Mouse (Mus musculus): Measurements from ENCODE around the gene Fcgr1.
"Not testable (repeated sequence)": the region's sequence is repeated elsewhere in the genome, so short reads cannot be mapped to it uniquely, and the experiment has no call there.

Gene Fcgr1

DNA sequence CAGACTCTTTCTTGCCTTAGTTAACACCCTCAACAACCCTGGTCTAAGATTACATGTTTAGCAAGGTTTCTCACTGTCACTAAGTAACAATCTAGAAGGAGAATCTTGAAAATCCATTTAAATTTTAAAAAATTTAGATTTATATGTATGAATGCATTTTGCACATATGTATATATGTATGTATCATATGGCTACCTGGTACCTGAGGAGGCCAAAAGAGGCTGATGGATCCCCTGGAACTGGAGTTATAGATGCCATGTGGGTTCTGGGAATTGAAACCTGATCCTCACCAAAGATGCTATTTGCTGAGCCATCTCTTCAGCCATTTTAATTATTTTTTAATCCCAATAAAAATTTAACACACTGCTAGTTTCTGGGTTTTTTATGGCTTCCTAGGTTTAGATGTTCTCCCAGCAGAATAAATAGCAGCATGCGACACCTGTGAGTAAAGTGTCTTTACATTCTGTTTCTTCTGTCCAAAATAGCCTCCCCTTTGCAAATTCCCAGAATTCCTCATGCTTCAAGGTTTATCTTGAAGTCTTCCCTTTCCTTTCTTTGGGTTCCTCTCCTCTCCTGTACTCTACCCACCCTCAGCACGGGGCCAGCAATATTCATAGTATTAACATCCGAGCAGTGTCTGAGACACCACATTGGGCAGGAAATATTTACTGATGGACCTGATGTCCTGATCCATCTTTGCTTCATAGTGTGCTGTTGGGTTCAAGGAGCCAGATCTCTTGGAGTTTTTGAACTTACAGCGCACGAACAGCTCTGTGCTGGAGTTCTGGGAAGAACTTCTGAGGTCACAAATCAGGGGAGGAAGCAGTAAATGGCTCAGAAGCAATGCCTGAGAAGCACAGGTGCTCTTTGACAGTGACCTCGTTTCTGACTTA is 45.4 kb downstream of the Fcgr1 start:
- no peak for DNase-seq (ENCODE audit: low spot score in 2 of 2)

- no peak for DNase-seq (ENCODE audit: low spot score in 2 of 2)
Observed at GRCm38 (mm10) chr3:96247356-96248140, 46.2 kb downstream of the Fcgr1 start.

GRCm38 (mm10) chr3:96246427-96246856 is 47.3 kb downstream of the Fcgr1 start, which contains the start of gene Hist2h3c1:
TSS of gene Hist2h3c1 (plus strand) at chr3:96246685.
- DNase-seq (ENCODE audit: low spot score in 2 of 2), result not testable (repeated sequence)

DNA sequence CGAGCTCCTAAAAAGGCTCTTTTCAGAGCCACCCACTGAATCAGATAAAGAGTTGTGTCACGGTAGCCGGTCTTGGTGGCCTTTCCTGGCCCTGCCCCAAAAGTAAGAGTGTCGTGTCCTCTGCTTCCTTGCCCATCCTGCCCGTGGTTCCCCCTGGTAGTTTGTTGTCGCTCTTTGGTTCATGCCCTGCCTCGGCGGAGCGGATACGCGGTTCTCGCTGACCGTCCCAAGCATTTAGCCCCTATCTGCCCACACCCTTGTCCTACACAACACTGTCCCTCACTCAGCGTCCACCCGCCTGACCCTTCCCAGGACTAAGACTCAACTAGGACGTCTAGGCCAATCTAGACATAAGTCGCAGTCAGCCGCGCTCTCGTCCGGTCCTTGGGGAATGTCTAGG is 47.8 kb downstream of the Fcgr1 start:
- DNase-seq (ENCODE audit: low spot score in 2 of 2), result not testable (repeated sequence)

DNA sequence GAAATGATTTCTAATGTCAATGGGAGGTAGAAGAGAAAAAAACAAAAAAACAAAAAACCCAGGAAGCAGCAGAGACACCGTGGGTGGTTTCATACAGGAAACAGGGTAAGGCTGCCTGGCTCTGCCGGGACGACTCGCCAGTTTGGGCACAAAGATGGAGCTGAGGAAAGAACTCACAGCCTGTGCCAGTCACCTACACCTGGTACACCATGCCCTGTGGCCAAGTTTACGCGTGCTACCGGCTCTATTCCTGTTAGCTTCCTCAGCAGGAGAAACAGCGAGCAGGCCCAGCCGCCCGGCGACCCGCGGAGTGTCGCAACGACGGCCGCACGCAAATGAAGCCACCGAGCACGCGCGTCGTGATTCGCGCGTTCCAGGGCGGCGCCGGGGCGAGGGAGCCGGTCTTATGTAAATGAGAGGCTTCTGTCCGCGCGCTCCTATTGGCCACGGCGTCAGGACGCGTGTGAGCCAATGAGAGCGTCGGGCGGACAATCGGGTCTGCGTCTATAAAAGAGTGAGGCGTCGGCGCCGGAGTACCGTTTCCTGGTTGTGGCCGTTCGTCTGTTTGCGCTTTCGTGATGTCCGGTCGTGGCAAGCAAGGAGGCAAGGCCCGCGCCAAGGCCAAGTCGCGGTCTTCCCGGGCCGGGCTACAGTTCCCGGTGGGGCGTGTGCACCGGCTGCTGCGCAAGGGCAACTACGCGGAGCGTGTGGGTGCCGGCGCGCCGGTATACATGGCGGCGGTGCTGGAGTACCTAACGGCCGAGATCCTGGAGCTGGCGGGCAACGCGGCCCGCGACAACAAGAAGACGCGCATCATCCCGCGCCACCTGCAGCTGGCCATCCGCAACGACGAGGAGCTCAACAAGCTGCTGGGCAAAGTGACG is 48.5 kb downstream of the Fcgr1 start, which contains the start of gene Hist2h2aa1:
Hist2h2aa1 (plus strand) TSS at position 495 of the 884 bp plus-strand sequence.
- peak; percentile 88 to 91 for DNase-seq (ENCODE audit: low spot score in 2 of 2)

DNA sequence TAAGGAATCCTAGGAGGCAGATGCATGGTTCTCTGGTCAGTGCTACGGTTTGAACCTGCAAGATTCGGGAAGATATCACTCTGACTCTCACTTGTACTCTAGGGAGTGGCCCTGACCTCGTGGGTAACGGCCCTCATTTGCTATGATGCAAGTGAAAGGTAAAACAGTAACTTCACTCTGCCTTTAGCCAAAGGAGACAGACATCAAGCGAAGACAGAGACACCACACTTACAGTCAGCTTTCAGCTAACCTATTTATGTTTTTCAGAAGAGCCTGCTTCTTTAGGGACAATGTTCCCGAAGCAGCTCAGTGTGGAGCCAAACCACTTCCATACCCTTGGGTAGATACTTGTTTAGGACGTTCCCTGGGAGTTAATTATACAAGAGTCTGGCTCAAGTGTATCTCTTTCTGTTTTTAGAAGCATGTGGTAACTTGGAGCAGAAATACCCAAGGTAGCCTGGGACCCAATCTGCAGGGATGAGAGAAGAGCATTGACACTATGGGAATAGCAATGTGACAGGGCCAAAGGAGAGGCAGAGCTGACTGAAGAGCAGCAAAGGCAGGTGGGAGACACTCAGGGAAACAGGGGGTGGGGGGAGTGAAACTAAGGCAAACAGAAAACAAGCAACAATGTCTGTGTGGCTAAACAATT is 49.7 kb downstream of the Fcgr1 start:
- no peak for DNase-seq (ENCODE audit: low spot score in 2 of 2)

- no peak for DNase-seq (ENCODE audit: low spot score in 2 of 2)
Observed at GRCm38 (mm10) chr3:96240799-96241197, 53.0 kb downstream of the Fcgr1 start.

GRCm38 (mm10) chr3:96239949-96240798 is 53.6 kb downstream of the Fcgr1 start, which contains the start of gene Hist2h2aa2:
TSS of gene Hist2h2aa2 (minus strand) at chr3:96240276.
- peak; percentile 98 for DNase-seq (ENCODE audit: low spot score in 2 of 2)

GRCm38 (mm10) chr3:96238954-96239793 is 54.6 kb downstream of the Fcgr1 start, which contains the start of gene Hist2h3c2:
TSS of gene Hist2h3c2 (minus strand) at chr3:96239127.
- not testable (repeated sequence) for DNase-seq (ENCODE audit: low spot score in 2 of 2)

DNA sequence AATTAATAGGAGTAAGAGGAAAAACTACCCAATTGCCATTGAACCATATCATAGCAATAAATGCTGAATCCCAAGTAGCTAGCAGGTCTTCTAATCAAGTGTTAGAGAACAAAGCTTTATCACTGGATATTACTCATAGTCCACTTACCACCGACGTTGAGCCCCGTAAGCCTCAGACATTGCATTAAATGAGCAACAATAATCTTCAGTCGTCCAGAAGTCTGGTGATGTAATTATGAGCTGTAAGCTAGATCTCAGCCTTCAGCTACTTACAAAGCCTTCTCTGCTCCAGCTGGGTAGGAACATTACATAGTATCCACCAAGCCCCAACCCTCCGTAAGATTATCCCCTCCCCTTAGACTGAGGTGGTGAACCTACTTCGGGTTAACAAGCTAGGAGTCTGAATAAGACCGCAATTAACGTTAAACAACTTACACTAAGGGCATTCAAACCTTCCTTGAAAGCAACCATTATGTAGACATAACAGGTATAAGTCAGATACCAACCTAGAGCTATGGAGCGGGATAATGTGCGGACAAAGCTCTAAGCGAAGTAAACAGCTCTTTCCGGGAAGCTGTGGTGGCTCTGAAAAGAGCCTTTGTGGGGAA is 55.8 kb downstream of the Fcgr1 start:
- DNase-seq (ENCODE audit: low spot score in 2 of 2), result no peak

DNA sequence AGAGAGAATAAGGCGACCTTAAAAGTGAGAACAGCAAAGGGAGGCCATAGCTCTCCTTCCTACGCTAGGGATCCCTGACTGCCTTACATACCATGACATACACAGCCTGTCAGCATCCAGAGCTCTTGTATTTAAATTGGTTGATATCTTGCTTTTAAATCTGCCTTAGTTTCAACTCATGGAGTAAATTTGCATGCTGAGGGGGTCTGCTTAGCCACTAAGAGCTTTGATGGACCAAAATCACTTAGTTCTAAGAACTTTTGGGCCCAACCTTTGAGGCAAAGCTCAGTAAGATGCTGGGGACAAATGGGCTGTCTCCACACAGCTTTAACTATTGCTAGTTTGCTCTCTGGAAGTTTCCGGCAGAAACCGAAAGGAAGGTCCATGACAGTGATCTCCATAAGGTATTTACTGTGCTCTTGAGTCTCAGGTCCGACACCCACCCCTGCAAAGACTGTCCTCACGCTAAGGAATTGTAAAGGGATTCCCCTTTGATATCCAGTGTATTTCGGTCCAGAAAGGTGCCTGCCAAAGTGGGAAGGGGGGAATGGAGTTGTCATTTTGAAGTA is 56.4 kb downstream of the Fcgr1 start:
- no peak for DNase-seq (ENCODE audit: low spot score in 2 of 2)

DNA sequence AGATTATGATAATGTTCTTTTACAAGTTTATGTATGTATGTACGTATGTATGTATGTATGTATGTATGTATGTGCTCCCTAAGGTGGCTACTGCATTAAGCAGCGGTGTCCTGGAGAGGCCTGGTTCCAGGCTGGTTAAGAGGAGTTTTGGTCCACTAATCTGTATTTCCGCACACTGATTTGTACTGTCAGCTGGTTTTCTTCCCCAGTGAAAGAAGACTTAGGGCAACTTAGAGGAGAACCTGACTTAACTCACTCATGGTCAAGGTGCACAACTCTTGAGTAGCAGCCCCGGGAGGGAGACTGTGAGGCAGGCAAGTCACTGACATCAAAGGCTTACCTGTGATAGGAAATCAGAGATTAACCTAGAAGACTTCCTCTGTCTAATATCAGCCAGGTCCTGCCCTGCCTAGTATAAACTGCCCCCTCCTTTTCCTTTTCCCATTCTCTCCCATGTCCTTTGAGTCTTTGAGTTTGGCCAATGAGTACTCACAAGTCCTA is 56.9 kb downstream of the Fcgr1 start:
- no peak for DNase-seq (ENCODE audit: low spot score in 2 of 2)

DNA sequence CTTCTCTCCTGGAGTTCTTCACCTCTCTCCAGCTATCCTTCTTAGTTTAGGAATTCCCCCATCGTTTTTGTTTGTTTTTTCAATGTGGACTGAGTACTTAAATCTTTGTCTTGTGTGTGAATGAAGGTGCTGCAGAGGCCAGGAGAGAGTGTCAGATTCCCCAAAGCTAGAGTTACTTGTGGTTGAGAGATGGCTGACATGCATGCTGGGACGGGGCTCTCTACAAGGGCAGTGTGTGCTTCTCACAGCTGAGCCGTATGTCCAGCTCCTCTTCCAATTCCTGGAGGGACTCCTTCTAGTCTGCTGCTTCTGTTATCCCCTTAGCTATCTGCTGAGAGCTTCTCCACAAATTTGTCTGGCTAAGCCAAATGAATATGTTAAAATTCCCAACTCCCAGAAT is 57.9 kb downstream of the Fcgr1 start:
- no peak for DNase-seq (ENCODE audit: low spot score in 2 of 2)

DNA sequence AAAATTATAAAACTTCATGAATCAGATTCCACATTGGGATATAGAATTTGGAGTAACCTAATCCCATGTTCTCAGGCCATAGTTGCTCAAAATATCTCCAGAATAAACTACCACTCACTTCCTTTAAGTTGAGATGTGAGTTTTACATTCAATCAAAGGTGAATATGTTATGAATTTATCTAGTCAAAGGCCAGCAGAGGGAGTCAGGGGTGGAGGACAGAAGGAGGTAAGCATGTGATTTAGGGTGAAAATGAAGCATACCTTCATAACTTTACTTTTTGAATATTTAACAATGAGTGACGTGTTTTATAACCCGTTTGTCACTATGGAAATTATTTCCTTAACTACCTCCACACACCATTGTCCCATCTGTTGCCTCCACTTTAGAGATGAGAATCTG is 58.9 kb downstream of the Fcgr1 start:
- DNase-seq (ENCODE audit: low spot score in 2 of 2), result no peak

All from frontal cortex, postnatal 36 days (tissue).